Mouse (Mus musculus) 3T3-L1 (cell line): ENCODE results near the gene Scarf1.

Experiments used
- DNase-seq: peaks from one replicate; pipeline ENCODE4 v3.0.0-alpha.2; 2015; ENCODE audit warnings: low read depth, low spot score

Scarf1 gene

DNA sequence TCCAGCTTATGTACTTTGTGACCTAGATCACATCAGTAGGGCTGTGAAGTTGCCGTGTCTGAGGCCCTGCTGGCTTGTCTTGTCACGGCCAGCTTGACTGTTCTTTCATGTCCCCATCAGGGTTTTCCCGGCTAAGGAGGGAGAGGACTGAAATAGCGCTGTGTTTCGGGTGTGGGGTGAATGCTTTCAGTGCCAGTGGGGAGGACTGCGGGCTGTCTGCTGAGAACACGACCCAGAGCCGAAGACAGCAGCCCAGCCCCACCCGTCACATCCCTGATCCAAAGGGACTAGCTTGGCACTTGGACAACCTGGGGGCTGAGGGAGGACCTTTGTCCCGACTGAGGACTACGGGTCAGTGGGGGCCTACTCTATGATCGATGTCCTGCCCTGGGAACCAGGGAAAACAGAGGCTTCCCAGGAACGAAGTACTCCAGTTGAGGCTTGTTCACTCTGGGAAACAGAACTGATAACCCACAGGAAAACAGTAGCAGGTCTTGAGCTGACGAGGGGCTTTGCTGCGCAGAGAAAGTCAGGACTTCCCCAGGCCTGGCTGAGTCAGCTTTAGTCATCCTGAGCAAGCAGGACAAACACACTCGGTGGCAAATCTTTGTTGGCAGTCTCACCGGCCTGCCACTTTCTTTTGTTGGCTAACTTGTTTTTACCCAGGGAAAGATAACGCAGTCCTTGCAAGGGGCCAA is 50.7 kb downstream of the Scarf1 start:
- peak; percentile 91 for DNase-seq

DNA sequence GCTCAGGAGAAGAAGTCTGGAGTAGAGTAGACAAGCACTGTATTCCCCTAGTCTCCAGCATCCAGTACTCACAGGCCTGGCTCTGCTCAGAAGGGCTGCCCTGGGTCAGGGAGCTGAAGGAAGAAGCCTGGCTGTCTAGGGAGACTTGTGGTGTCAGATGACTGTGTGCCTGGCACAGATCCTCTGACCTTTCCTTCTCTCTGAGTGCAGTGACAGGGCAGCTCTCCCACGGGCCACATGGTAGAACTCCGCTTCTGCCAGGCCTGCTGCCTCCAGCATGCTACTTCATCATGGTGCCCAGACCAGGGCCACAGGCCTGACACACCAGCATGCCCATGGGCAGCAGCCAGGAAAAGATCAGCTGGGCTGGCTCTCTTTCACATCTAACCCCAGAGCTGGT is 52.5 kb downstream of the Scarf1 start:
- DNase-seq, result peak; percentile 74

DNA sequence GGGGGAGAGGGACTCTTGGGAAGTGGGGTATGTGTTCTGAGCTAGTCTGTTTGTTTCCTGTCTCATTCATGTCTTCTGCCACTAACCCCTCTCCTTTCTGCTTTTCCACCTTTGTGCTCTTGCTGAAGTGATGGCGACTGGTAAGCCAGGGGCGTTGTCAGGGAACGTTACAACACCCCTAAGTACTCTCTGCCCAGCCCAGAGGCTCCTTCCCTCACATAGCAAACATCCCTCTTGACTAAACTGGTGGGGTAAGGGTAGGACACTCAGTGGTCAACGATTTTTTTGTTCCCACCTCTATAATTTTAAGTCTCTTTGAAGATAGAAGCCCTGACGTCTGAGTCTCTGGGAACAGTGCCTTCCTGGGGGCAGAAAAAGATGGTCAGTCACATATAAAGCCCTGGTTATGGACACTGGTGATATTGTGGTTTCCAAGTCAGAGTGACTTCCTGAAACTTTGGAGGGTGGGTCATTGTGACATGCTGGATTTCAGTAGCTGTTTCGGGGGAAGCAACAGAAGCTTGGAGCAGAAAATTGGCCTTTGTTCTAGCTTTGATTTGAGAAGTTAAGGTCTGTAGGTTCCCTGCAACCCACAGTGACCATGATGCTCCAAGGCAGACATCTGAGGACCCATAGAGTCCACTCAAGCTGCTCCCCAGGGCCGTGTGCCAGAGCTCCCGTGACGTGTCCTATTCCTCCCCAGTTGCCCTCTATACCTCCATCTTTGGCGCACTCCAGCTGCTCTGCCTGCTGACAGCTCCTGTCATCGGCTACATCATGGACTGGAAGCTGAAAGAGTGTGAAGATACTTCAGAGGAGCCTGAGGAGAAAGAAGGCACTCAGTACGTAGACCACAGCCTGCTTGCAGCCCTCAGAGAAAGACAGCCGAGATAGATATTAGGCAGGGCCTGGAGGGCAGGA is 53.2 kb downstream of the Scarf1 start:
- no peak for DNase-seq

DNA sequence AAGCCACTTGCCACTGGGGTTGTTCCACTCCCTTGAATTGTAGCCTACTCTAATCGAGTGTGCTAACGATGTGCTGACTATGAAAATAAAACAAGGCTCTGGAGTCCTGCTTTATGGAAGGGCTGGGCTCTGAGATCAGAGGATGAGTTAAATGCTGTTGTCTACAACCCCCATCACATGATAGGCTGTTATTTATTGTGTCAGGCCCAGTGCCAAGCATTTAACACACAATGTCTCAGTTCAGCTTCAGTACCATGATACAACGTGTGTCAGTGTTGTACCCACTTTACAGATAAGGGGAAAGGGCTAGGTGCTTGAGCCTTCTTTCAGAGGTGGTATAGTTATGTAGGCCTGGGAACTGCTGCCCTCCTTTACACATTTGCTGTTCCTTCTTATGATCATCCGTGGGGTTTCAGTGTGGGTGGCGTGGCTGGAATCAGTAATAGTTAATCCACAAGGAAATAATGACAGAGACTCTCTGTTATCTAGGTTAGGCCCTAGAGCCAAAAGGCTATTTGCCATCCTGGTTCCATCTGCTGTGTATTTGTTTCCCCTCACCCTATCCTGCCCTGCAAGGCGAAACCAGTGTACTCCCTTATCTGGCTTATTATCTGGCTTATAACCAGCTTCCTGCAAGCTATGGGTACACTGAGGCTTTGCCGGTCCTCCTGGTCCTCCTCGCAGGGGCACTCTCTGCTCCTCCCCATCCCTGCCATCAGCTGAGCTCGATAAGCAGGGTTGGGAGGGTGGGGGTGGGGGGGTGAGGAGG is 54.2 kb downstream of the Scarf1 start:
- DNase-seq, result no peak

DNA sequence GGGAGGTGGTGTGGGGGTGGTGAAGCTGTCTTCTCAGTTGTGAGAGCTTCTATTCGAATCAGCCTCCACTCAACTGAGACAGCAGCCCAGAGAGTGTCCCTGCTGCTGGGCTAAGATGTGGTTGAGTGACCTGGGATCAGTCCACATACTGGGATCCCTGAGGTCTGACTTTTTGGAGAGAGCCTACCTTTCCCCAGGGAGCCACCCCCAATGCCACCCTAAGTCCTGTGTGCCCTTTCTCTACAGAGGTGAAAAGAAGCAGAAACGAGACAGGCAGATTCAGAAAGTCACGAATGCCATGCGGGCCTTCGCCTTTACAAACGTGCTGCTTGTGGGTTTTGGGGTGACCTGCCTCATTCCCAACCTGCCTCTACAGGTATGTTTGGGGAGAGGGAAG is 54.8 kb downstream of the Scarf1 start:
- DNase-seq, result no peak

DNA sequence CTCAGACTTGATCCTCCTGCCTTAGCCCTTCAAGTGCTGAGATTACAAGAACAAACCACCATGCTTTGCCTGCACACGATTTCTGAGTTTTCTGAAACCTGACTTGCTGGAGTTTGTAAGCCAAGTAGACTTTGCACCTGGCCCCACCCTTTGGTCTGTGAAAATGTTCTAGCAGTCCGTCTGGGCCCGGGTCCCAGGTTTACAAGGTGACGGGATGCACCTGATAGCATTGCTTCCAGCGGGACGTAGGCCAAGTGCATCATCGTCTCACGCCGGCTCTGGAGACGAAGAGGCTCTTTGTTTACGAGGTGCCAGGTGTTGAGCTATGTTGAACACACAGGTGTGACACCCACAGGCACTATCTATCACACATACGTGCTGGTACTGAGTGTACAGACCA is 55.6 kb downstream of the Scarf1 start:
- DNase-seq, result no peak

DNA sequence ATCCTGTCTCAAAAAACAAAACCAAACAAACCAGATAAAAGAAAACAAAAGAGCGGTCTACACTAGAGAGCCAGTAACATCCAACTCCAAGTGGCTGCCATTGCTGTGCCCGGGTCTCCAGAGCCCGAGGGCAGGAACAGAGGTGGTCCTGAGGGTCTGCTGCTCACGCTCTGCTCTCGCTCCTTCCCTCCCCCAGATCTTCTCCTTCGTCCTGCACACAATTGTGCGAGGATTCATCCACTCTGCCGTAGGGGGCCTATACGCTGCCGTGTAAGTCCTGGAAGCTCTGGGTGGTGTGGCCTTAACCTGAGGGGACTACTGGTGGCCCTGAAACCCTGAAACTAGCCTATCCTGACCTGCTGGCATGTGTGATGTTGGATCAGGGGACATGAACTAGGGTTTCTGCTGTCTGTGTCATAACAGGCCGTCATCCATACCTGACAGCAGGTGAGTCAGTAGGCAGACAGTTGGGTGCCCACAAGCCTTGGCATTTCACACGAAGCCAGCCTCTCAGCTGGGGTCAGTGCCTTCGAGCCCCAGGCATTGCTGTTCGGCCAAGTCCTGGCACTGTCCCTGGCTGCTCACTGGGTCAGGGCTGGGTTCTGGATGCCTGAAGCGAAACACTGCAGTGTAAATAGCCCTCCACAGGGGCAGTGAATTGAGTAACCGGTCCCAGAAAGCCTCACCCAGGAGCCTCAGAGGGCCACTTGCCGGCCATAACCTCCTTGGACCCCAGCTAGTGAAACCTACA is 57.2 kb downstream of the Scarf1 start:
- DNase-seq, result no peak

DNA sequence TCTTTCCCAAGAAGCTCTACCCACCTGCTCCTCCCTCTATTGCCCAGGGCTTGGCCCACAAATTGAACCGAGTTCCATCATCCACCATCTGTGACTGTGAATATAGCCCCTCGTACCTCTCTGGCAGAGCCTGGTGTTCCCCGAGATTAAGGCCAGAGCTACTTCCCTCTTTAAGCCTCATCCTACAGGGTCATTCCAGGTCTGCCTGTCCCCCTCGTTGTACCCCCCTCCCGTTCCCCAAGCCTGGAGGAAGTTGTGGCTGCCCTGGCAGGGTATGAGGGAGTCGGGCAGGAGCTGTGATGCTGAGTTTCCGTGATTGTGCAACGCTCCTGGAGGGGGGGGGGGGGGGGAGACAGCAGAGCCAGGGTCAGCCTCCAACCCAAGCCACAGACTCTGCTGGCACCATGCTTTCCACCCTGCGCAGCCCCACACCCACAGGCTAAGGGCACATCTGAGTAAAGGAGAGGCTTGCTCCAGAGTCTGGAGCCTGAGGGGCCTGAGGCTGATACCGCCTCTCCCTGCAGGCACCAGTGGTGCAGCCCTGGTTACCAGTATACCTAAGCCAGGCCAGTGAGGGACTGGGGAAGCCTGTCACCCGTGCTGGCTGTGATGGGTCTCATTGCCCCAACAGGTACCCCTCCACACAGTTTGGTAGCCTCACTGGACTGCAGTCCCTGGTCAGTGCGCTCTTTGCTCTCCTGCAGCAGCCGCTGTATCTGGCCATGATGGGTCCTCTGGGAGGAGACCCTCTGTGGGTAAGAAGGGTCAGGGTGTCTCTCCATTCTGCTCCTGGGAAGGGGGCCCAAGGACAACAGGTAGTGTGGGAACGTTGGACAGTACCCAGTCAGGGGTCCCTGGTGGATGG is 58.0 kb downstream of the Scarf1 start:
- DNase-seq, result peak; percentile 73

DNA sequence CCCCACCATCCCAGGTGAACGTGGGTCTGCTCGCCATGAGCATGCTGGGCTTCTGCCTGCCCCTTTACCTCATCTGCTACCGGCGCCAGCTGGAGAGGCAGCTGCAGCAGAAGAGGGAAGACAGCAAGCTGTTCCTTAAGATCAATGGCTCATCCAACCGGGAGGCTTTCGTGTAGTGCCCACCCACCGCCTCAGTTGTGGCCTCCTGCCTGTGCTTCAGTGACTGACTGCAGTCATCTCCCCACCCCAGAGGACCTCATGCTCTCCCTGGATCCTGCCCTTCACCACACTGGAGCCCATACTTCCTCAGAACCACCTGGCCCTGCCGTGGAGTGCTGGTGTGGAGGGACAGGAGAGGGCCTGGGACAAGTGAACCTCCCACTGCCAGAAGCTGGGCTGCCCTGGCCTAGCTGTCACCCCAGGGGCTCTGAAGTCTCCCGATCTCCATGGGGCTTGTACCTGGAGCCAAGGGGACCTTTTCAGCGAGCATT is 59.0 kb downstream of the Scarf1 start:
- no peak for DNase-seq

DNA sequence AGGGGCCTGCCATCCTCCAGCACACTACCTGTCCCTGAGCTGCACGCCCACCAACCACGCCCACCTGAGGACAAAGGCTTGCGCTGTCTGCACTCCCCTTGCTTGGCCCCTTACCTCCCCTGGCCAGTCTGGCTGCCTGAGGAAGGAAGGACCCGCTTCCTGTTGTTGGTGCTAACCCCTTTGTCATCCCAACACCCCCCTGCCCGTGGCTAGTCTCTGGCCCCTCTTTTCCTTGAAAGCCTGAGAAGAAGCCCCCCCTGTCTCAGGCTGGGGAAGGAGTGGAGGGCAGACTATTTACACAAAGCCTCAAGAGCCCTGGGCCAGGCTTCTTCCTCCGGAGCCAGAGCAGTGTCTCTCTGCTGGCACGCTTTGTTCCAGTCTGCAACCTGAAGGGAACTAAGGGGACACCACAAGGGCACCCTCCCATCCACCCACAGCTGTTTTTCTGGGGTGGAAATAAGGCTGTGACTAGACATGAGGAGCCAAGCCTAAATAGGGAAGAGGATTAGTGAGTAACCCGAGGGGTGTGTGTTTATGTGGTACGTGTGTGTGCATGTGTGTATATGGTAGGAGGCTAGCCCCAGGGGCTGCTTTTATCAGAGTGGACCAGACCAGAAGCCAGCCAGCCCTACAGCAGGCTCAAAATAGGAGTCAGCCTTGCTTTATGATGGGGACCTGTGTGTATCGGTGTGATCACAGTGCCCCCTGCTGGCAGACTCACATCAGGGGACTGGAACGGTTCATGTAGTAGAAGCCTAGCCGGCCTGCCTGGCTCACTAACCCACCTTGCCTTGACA is 59.7 kb downstream of the Scarf1 start:
- DNase-seq, result peak; percentile 97

DNA sequence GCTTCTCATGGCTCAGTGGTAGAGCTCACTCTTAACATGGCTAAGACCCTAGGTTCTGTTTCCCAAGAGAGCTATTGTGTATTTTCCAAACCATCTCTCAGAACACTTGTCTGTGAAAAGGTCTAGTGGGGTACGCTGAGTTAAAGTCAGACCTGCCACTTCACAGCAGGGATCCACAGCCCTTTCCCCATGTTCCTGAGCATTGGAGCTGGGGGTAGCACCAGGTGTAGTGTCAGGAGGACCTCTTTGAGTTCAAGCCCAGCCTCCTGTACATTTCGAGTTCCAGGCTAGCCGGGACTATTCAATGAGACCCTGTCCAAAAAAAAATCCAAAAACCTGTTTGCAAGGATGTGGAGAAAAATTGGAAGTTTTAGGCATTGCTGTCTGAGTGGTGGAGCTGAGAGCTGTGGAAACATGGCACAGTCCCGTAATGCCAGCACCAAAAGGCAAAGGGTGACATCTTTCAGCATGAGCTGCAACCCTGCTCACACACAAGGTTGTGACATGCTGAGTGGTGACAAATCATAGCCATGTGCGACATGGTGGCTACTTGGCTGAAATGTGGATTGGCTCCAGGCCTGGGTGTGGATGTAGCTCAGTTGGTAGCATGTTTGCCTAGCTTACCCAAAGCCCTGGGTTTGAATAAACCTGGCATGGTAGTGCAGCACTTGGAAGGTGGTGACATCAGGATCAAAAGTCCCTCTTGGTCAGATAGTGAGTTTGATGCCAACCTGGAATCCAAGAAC is 61.2 kb downstream of the Scarf1 start:
- no peak for DNase-seq

DNA sequence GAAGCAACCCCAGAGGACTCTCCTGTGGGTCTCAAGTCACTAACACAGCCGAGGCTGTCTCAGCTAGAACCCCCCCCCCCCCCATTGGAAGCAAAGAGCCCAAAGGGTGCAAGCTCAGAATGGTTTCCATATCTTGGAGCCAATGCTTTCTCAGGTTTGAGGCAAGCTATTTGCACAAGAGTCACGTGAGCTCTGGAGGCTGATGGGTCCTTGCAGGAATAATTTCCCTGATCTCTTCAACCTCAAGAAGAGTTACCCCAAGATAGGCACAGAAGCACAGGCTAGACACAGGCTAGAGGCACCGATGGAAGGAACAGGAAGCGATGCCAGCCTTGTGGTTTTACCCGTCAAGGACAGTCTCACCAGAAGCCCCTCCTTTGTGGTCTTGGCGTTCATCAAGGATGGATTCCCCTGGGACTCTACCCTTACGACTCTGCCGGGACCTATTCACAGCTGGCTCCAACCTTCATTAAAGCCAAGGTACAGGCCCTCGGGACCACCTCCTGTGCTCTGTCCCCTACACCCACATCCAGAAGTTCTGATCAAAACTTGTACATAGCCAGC is 62.3 kb downstream of the Scarf1 start:
- no peak for DNase-seq
